Mouse (Mus musculus): ENCODE measurements around the gene Elfn1.

DNA sequence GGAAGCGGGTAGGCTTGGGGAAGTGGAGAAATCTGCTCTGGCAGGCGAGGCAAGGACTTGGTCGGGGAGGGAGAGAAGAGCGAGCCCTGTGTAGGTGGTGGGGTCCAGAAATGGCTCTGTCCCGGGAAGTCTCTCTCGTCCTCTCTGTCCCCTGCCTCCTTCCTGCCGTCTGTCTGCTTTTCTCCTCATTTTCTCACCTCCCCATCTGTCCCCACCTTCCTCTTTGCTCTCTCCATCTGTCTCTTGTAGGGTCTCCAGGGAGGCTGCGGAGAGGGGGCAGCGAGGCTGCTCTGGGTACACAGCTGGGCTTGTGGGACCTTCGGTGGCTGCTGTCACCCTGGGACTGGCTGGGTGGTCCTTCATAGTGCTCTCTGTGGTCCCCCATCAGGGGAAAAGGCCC lies 18.4 kb upstream of the Elfn1 start:
- TF ChIP-seq CTCF (IDR thresholded peaks at IDR 0.05; ENCODE audit: extremely low read depth, insufficient read length, insufficient replicate concordance, low read depth, low read length) = no peak
- TF ChIP-seq POLR2A (IDR thresholded peaks at IDR 0.05; ENCODE audit: low read depth, low read length) = no peak

Measured in small intestine, adult 2 months (tissue).